Mouse (Mus musculus) hindbrain, embryonic 16.5 days (tissue): ENCODE data around the gene Tenm3. TPM values are rescaled to one million over a fixed set of nuclear protein-coding genes. Genes with fewer than 3 reads are reported as not detected.

Source experiments
- ATAC-seq: fragments of 200-750 bp; cut with Nextera tagmentation; 2 replicates; pipeline ENCODE4 v1.8.0; 2017; ENCODE audit warnings: moderate TSS enrichment, moderate library complexity
- H3K27ac ChIP-seq: fragments of 300-500 bp; sonication (generic); 2 replicates; pipeline ENCODE4 v1.5.1; 2014; ENCODE audit warnings: low read depth, mild to moderate bottlenecking, control low read depth, low read length, moderate library complexity
- H3K27me3 ChIP-seq: fragments of 300-500 bp; sonication (generic); replicated peaks from 2 replicates; pipeline ENCODE4 v1.6.1; 2014; ENCODE audit warnings: low read length; ENCODE audit not compliant: control insufficient read depth, insufficient read depth
- H3K36me3 ChIP-seq: fragments of 300-500 bp; sonication (generic); 2 replicates; pipeline ENCODE4 v1.6.1; 2014; ENCODE audit warnings: mild to moderate bottlenecking, low read length, moderate library complexity, mixed read lengths; ENCODE audit not compliant: control insufficient read depth, insufficient read depth
- H3K4me1 ChIP-seq: fragments of 300-500 bp; sonication (generic); 2 replicates; pipeline ENCODE4 v1.6.1; 2014; ENCODE audit warnings: low read depth, low read length; ENCODE audit not compliant: control insufficient read depth, insufficient read depth
- H3K4me2 ChIP-seq: fragments of 300-500 bp; sonication (generic); 2 replicates; pipeline ENCODE4 v1.6.1; 2014; ENCODE audit warnings: mild to moderate bottlenecking, low read length, control low read depth, moderate library complexity
- H3K4me3 ChIP-seq: fragments of 300-500 bp; sonication (generic); 2 replicates; pipeline ENCODE4 v1.5.1; 2014; ENCODE audit warnings: mild to moderate bottlenecking, low read length, control low read depth, moderate library complexity
- H3K9ac ChIP-seq: fragments of 300-500 bp; sonication (generic); 2 replicates; pipeline ENCODE4 v1.6.1; 2014; ENCODE audit warnings: low read depth, mild to moderate bottlenecking, control low read depth, low read length, moderate library complexity
- H3K9me3 ChIP-seq: fragments of 300-500 bp; sonication (generic); 2 replicates; pipeline ENCODE4 v1.6.1; 2014; ENCODE audit warnings: mild to moderate bottlenecking, low read length, moderate library complexity; ENCODE audit not compliant: control insufficient read depth
- WGBS: fragments of 180-500 bp; shearing (Covaris S2); extraction: QIAGEN DNeasy Blood & Tissue Kit; methylation state at CpG from one replicate; pipeline ENCODE4 v1.1.7; 2014; 5-methylcytosine and 5-hydroxymethylcytosine counted together
- polyA plus RNA-seq: library from polyadenylated mRNA; unstranded; fragments of >200 nt; fragmentation: Nextera tagmentation; extraction: Ambion mirVana; gene quantifications from 2 replicates; pipeline ENCODE4 v1.2.1, GENCODE M21; 2015

The Tenm3 gene
- polyA plus RNA-seq, 1 experiment from 2014 or later, result 24.2 TPM

- WGBS, result 89% methylated on average over 3 of the region's 3 CpGs
- H3K4me2 ChIP-seq, result no peak overlapping the region
- ATAC-seq, result no peak
These were observed 79.7 kb downstream of the Tenm3 start for GRCm38 (mm10) chr8:48764011-48764410.

DNA sequence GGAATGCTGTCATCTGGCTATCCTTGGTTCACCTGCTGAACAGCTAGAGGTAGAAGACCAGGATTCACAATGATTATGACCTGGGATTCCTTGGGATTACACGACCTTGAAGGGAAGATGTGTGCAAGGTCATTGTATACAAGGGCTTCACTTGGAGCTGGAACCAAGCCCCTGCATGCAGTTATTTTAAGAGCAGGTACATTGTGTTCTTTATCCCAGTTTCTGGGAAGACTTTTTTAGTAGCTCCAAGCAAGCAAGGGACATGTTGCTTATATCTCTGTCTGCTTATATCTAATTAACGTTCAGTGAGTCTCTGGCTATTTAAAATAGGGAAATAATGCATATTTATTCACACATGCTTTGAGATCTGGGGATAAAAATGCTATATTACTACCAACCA lies 86.9 kb downstream of the Tenm3 start:
- H3K9ac ChIP-seq, result no peak overlapping the region
- no peak overlapping the region for H3K27ac ChIP-seq
- no peak overlapping the region for H3K4me3 ChIP-seq
- WGBS, result 90% methylated on average over 2 of the region's 2 CpGs
- H3K36me3 ChIP-seq, result no peaks in the 10 kb centered on the region
- H3K4me2 ChIP-seq, result no peak overlapping the region
- no peaks in the 10 kb centered on the region for H3K9me3 ChIP-seq
- no peak for ATAC-seq
- no peaks in the 10 kb centered on the region for H3K27me3 ChIP-seq
- no peaks in the 10 kb centered on the region for H3K4me1 ChIP-seq

More at GRCm38 (mm10) chr8:48764011-48764410, 79.7 kb downstream of the Tenm3 start:
- Histone ChIP-seq H3K27me3 (no peaks in the 10 kb centered on the region), H3K4me3 (no peak overlapping the region), H3K9me3 (no peaks in the 10 kb centered on the region), H3K36me3 (no peaks in the 10 kb centered on the region), H3K9ac (no peak overlapping the region), H3K27ac (no peak overlapping the region), H3K4me1 (no peaks in the 10 kb centered on the region)

DNA sequence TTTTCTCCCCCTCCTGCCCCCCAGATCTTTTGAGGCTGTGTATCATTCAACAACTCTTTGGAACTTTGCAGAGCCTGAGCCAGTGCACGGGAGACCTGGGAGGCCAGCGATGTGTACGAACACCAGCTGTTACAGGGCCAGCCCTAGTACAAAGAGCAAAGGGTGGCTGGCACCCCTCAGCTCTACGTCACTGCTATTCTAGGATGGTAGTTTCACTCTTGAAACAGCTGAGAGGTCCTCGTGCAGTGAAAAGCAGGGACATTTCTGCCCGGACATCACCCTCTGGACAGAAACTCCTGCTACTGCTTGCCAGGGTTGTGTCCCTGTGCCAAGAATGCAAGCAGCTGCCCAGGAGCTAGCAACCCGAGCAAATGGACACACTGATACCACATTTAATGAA lies 88.3 kb downstream of the Tenm3 start:
- Histone ChIP-seq H3K27me3 (no peaks in the 10 kb centered on the region), H3K36me3 (no peaks in the 10 kb centered on the region), H3K9ac (no peak overlapping the region), H3K4me3 (no peak overlapping the region), H3K9me3 (no peaks in the 10 kb centered on the region), H3K27ac (no peak overlapping the region), H3K4me2 (no peak overlapping the region), H3K4me1 (no peaks in the 10 kb centered on the region)
- WGBS, result 45% methylated on average over 7 of the region's 7 CpGs
- peak; percentile 74 for ATAC-seq

DNA sequence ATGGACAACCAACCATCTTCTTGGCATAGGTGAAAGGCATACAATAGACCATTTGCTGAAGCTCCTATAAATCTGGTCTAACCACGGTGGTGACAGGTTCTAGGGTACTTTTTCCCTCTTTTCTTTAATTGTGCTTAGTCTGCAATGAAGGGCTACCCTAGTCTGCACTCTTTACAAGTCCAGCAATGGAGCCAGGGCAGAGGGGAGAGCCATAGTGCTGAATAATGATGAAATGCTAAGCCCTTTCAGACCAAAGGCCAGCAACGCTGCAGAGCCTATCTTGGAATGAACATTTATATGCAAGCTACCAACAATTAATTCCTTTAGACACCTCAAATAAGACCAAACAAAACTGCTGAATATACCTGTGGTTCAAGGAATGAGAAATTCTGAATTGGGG lies 88.8 kb downstream of the Tenm3 start:
- no peak overlapping the region for H3K4me3 ChIP-seq
- no peak overlapping the region for H3K4me2 ChIP-seq
- H3K36me3 ChIP-seq, result no peaks in the 10 kb centered on the region
- WGBS, result 75% methylated on average over 2 of the region's 2 CpGs
- H3K9ac ChIP-seq, result no peak overlapping the region
- H3K9me3 ChIP-seq, result no peaks in the 10 kb centered on the region
- no peaks in the 10 kb centered on the region for H3K27me3 ChIP-seq
- no peak overlapping the region for H3K27ac ChIP-seq
- no peak for ATAC-seq
- H3K4me1 ChIP-seq, result no peaks in the 10 kb centered on the region

DNA sequence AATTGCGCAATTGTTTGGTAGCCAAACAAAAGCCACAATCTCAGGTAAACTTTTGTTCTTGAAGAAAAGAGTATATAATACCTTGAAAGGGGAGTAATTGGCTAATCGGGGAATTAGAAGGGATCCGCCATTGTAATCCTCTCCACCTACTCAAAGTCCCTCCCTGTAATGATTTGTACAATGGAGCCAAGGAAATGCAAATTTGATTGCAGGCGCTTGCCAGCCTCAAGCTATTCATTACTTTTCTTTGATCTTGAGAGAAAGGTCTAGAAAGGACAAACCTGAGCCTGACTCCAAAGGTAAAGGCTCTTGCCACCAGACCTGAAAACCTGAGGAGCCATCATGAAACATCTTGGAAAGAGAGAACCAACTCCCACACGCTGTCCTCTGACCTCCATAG lies 91.8 kb downstream of the Tenm3 start:
- Histone ChIP-seq H3K27ac (no peak overlapping the region), H3K4me1 (no peaks in the 10 kb centered on the region), H3K27me3 (no peaks in the 10 kb centered on the region), H3K4me3 (no peak overlapping the region), H3K9me3 (no peaks in the 10 kb centered on the region), H3K9ac (no peak overlapping the region), H3K4me2 (no peak overlapping the region), H3K36me3 (no peaks in the 10 kb centered on the region)
- WGBS, result 80% methylated on average over 5 of the region's 5 CpGs
- no peak for ATAC-seq

DNA sequence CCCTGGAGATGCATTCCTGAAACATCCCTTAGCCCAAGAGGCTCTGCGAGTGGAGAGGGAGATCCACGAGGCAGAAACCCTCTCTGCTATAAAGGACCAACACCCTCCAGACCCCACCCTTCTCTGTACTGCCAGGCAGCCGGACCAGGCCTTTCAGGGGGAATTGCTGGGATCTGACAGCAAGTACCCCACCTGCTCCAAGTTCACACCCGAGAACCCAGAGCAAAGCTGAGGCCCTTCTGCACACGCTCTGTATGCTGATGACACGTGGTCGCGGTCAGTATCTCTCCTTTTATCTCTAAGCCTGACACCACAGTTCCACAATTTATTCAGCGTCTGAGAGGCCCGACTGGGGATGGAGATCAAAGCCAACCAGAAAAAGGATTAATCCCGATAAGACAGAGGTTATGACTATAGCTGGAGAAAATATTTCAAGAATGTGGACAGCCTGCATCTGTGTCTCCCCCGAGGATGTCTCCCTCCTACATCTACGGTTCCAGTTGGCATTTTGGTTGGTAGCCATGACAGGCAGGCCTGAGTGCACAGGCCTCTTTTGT lies 95.2 kb downstream of the Tenm3 start:
- H3K4me1 ChIP-seq, result no peaks in the 10 kb centered on the region
- no peaks in the 10 kb centered on the region for H3K9me3 ChIP-seq
- H3K4me3 ChIP-seq, result no peak overlapping the region
- H3K4me2 ChIP-seq, result no peak overlapping the region
- WGBS, result 59% methylated on average over 13 of the region's 13 CpGs
- no peak overlapping the region for H3K9ac ChIP-seq
- H3K36me3 ChIP-seq, result no peaks in the 10 kb centered on the region
- H3K27ac ChIP-seq, result no peak overlapping the region
- no peaks in the 10 kb centered on the region for H3K27me3 ChIP-seq
- ATAC-seq, result no peak

- Histone ChIP-seq H3K27ac (no peak overlapping the region), H3K9ac (no peak overlapping the region), H3K4me3 (no peak overlapping the region), H3K9me3 (no peaks in the 10 kb centered on the region), H3K4me2 (no peak overlapping the region), H3K27me3 (no peaks in the 10 kb centered on the region), H3K36me3 (no peaks in the 10 kb centered on the region), H3K4me1 (no peaks in the 10 kb centered on the region)
- ATAC-seq, result no peak
- WGBS, result 84% methylated on average over 4 of the region's 4 CpGs
These were observed 99.8 kb downstream of the Tenm3 start for GRCm38 (mm10) chr8:48743912-48744311.

DNA sequence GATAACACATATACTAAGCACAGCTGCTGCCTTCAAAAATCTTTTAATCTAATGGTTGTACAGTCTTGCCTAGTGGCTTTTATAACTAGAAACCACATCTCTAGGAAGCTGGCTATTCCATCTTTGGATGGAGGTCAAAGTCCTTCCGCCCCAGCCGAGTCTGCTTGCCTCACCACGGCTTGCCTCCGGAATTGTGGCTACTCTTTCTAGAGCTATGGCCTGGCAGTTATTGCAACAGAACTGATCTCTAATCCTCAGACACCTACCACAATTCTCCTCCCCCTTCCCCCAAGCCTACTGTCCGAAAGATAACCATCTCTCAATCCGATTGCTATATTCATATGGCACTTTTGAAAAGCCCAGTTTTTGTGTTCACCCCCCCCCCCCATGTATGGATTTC lies 101.0 kb downstream of the Tenm3 start:
- Histone ChIP-seq H3K4me2 (no peak overlapping the region), H3K4me1 (no peaks in the 10 kb centered on the region), H3K9me3 (no peaks in the 10 kb centered on the region), H3K36me3 (no peaks in the 10 kb centered on the region), H3K27ac (no peak overlapping the region), H3K27me3 (no peaks in the 10 kb centered on the region), H3K9ac (no peak overlapping the region), H3K4me3 (no peak overlapping the region)
- WGBS, result 94% methylated on average over 6 of the region's 6 CpGs
- no peak for ATAC-seq

- no peak overlapping the region for H3K27ac ChIP-seq
- H3K9ac ChIP-seq, result no peak overlapping the region
- 50% methylated on average over 11 of the region's 11 CpGs for WGBS
- no peak overlapping the region for H3K4me3 ChIP-seq
- peak overlapping the region; percentile 54 for H3K4me2 ChIP-seq
- no peaks in the 10 kb centered on the region for H3K4me1 ChIP-seq
- no peaks in the 10 kb centered on the region for H3K27me3 ChIP-seq
- H3K36me3 ChIP-seq, result no peaks in the 10 kb centered on the region
- H3K9me3 ChIP-seq, result no peaks in the 10 kb centered on the region
- peak; percentile 10; the same call in 1 of the 2 replicates for ATAC-seq
These were observed 102.8 kb downstream of the Tenm3 start for GRCm38 (mm10) chr8:48740951-48741350.
